Mouse (Mus musculus): ENCODE measurements at regions not wholly inside any gene's neighbourhood (a gene's known extent, or its start where the extent isn't known, plus 50 kb on each side); places are given as distances from the start of the nearest gene placed in this dataset.

- no peak for TF ChIP-seq CTCF (IDR thresholded peaks at IDR 0.05; ENCODE audit: borderline replicate concordance, extremely low read depth, insufficient read depth, insufficient read length)
- no peak for TF ChIP-seq POLR2A (IDR thresholded peaks at IDR 0.05; ENCODE audit: borderline replicate concordance, extremely low read depth, insufficient read depth, insufficient read length, poor library complexity, severe bottlenecking)
Measured at GRCm38 (mm10) chr3:117112304-117112703, 143.5 kb upstream of the Palmd start.
